Mouse (Mus musculus): ENCODE data around the gene Nudt9.

Nudt9 gene

GRCm38 (mm10) chr5:104036686-104037085, 9.4 kb upstream of the Nudt9 start:
- DNase-seq (ENCODE audit: low spot score in 2 of 2), result no peak

DNA sequence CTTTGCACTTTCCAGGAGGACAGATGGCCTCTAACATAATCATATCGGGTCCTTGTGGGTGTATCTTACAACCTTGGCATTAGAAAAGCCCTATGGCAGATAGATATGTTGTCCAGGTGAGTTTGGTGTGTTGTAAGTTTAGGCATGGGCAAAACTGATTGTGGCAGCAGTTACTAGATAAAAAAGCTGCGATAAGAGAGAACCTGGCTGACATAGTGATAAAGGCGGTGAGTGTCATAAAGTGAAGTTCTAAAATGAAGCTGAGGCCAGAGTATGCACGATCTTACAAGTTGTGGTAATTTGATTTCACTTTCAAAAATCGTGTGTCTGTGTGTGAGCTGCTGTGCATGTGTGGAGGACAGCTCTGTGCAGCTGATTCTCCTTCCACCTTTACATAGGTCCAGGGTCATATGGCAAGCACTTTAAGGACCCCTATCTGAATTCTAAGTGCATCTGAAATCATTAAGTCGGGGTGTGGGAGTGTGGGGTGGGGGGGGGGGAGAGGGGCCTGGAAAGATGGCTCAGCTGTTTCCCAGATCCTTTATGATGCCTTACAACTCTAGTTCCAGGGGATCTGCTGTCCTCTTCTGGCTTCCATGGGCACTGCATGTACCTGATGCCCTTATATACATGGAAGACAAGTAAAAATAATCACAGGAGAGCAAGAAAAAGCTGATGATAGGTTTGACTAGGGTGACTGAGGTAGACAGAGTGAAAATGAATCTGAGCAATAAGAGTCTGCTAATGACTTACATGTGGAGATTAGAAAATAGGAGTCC, 6.8 kb upstream of the Nudt9 start:
- peak; percentile 65 to 78 for DNase-seq (ENCODE audit: low spot score in 2 of 2)

- DNase-seq (ENCODE audit: low spot score in 2 of 2), result no peak
Measured at GRCm38 (mm10) chr5:104042906-104043305, 3.2 kb upstream of the Nudt9 start.

GRCm38 (mm10) chr5:104043704-104044103, 2.4 kb upstream of the Nudt9 start:
- no peak for DNase-seq (ENCODE audit: low spot score in 2 of 2)

DNA sequence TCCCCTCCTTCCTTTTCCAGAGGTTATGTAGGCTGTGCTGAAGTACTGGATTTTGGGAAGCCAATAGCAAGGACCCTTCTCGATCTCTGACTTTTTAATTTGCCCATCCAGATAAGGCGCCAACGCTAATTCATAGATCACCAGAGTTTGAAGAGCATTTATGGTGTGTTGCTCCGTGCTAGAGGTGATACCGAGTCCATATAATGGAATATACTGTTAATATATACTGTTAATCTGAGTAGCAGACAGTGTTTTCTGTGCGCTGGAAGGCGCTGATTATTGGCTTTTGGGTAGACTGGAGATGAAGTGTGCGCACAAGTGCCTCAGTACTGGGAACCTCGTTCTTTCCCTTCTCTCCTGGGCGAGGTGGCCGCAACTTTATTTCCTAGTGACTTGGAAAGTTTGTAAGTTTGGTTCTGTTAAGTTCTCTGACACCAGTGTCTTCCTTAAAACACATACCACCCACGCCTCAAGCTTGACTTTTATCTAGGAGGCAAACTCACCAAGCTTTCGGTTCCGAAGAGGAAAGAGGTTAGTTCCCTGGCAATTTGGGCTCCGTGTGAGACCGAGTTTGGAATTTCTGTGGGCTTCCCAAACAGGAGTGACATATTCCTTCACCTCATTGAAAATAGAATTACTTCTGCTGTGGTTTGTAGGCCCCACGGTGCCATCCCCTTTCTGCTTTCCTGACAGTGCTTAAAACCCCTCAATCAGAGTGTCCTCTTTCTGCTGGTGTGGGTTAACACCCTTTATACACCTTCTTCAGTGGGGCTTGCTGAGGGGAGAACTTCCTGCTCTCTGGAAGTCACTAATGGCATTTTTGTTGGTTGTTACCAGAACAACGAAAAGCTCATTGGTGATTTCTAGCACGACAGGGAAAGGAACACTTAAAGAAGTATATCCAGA, 1.3 kb downstream of the Nudt9 start:
- peak in 1 of 2 experiments; percentile 37 for DNase-seq (ENCODE audit: low spot score in 2 of 2)

DNA sequence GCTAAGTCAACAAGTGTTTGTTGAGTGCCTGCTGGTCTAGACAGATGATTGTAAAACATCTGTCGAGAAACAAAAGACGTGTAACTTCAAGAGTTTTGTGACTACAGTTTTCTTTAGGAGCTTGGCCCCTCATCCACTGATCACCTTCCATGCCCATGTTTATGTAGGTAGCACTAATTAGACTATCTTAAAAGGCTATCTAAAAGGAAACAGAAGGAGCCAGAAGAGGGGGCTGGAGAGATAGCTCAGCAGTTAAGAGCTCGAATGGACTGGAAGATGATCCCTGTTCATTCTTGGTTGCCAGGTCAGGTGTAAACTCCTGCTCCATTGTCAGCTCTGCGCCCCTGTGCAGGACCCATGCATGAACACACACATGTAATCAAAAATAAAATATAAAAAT, 2.0 kb downstream of the Nudt9 start:
- no peak for DNase-seq (ENCODE audit: low spot score in 2 of 2)

GRCm38 (mm10) chr5:104052956-104053355, 6.8 kb downstream of the Nudt9 start:
- DNase-seq (ENCODE audit: low spot score in 2 of 2), result no peak

GRCm38 (mm10) chr5:104054938-104055337, 8.8 kb downstream of the Nudt9 start:
- DNase-seq (ENCODE audit: low spot score in 2 of 2), result no peak

- DNase-seq (ENCODE audit: low spot score in 2 of 2), result no peak
Measured at GRCm38 (mm10) chr5:104055816-104056215, 9.7 kb downstream of the Nudt9 start.

DNA sequence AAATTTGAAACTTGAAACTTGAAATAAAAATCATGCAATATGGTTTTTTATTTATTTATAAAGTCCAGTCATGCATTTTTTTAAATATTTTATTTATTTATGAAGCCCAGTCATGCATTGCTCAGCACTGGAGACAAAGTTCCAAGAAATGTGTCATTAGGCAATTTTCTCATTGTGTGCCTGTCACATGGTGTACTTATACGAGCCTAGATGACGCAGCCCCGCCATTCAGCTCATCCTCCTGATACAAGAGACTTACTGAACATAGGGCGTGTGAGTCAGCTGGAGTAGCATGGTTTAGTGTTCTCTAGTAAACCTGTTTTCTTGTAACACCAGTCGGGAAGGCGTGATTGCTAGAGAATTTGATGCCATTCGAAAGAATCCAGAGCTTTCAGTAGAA, 10.2 kb downstream of the Nudt9 start:
- no peak for DNase-seq (ENCODE audit: low spot score in 2 of 2)

- DNase-seq (ENCODE audit: low spot score in 2 of 2), result no peak
Measured at GRCm38 (mm10) chr5:104058021-104058420, 11.9 kb downstream of the Nudt9 start.

GRCm38 (mm10) chr5:104059628-104060027, 13.5 kb downstream of the Nudt9 start:
- DNase-seq (ENCODE audit: low spot score in 2 of 2), result no peak

GRCm38 (mm10) chr5:104060429-104060828, 14.3 kb downstream of the Nudt9 start:
- DNase-seq (ENCODE audit: low spot score in 2 of 2), result no peak

DNA sequence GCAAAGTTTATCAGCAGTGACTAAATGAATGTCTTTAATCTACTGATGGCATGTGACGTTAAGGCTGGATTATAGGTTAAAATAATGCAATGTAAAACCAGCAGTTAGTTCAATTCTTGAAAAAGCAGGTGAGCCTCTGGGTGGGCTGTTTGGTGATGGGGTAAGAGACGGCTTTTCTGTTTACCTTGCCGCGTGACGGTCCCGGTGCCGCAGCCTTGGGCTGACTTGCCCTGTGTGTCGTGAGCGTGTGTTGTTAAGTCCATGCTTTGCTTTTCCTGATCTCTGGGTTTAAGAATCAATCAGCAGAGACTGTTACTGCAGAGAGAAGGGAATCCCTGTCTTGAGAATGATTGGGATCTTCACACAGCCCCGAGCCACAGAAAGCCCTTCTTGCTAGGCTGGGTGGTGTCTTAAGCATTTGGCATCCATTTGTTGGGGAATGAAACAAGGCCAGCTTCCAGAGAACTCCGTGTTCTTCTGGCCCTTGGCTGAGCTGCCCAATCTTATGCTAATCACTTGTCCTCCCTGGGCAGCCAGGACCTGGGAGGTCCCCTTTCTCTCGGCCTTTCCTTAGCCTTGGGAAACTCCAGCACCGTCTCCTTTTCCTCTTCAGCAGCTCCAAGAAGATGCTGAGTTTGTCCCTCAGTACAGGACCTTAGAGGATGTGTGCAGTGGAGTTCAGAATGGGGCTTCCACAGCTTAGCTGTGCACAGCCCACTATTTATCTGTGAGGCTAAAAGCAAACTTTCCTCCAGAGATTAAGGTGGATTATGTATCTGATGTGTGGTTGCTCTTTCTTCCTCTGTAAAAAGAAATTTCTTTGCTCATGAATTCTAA, 16.0 kb downstream of the Nudt9 start:
- DNase-seq (ENCODE audit: low spot score in 2 of 2), result no peak

DNA sequence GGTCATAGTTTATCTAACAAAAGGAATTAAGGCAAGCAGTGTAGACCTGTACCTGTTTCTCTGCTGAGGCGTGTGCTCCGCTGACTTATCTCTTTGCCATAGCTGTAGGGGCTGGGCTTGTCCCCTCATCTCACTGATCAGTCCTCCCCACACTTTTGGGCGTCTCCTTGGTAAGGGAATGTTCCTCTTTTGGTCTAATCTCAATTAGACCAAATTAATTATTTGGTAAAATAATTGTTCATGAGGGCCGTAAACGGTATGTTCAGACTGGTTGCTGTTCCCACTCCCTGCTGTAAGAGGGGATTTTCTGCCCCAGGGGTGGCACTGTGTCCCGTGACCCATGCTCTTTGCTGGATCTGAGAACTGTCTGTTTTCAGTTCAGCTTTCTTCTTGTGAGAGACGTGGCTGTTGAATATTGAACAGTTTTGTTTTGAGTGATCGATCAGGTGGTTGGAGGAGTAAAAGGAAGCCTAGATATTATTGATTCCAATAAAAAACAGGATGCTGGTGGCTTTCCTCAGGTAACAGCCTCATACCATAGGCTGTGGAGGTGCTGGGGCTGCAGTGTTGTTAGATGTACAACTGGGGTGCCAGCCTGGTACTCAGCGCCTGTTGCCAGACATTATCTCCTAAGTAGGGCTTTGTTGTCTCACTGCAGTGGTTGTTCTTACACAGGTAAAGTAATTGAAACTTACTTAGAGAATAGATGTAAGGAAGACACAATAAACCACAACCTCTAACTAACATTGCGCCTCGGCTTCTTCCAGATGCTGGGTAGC, 16.9 kb downstream of the Nudt9 start:
- no peak for DNase-seq (ENCODE audit: low spot score in 2 of 2)

DNA sequence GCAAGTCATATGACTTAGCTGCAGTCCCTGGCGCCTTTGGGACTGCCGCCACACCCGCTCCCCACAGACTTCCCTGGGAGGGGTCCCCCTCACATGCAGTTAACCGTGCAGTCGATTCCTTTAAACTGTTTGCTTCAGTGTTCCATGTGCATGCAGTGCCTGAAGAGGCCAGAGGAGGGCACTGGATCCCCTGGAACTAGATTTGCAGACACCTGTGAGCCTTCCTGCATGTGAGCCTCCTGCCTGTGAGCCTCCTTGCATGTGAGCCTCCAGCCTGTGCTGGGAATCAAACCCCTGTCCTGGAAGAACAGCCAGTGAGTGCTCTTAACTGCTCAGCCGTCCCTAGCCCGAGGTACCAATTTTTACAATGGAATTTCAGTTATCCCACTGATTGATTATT, 22.6 kb downstream of the Nudt9 start:
- DNase-seq (ENCODE audit: low spot score in 2 of 2), result peak; percentile 44 to 47

DNA sequence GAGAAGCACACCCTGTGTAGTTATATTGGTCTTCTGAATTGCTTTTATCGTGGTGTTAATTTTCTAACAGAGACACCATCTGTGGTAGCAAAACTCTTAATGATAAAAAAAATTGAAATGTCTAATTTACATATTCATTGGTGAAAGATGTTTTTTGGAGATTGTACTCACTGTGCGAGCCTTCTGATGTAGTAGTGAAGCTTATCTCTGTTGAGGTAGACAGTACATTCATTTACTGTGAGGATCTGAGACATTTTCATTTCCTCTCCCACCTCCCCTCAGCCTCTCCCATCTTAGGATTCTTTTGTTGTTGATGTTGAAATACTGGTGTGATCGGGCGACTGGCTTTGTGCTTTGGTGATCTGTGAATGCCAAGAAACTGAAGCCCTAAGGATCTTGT, 24.9 kb downstream of the Nudt9 start:
- DNase-seq (ENCODE audit: low spot score in 2 of 2), result no peak

- no peak for DNase-seq (ENCODE audit: low spot score in 2 of 2)
Measured at GRCm38 (mm10) chr5:104072272-104072886, 26.3 kb downstream of the Nudt9 start.

- DNase-seq (ENCODE audit: low spot score in 2 of 2), result no peak
Measured at GRCm38 (mm10) chr5:104073602-104074001, 27.5 kb downstream of the Nudt9 start.

DNA sequence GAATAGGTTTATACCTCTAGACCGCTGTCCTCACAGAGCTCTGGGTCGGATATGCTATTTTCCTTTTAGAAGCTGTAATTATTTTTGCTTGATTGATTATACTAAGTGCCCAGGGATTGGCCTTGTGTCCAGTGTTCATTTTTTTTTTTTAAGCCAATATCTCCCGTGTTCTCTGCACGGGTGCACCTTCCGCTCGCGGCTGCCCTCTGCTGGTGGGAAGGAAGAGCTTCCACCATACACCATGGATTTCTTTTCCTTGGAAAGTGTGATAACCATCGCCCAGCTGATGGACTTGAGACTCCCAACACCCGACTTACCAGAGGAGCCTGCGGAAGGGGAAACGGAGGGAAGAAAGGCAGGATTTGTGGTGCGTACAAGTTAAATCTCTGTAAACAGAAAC, 28.3 kb downstream of the Nudt9 start:
- DNase-seq (ENCODE audit: low spot score in 2 of 2), result peak in 1 of 2 experiments; percentile 74

- no peak for DNase-seq (ENCODE audit: low spot score in 2 of 2)
Measured at GRCm38 (mm10) chr5:104076361-104076760, 30.3 kb downstream of the Nudt9 start.

All from right cerebral cortex, adult 2 months (tissue).